Mouse (Mus musculus) embryonic facial prominence, embryonic 14.5 days (tissue): ENCODE results near the gene Pnpla8. TPM values are rescaled to one million over a fixed set of nuclear protein-coding genes. Genes with fewer than 3 reads are reported as not detected.

Experiments
- ATAC-seq: fragments of 200-750 bp; cut with Nextera tagmentation; 2 replicates; pipeline ENCODE4 v1.8.0; 2017; ENCODE audit warnings: low read depth, moderate number of reproducible peaks, moderate TSS enrichment
- DNase-seq: peaks from one replicate; pipeline ENCODE4 v3.0.0-alpha.2; 2015; ENCODE audit warnings: low spot score
- H3K27ac ChIP-seq: fragments of 300-500 bp; sonication (generic); replicated peaks from 2 replicates; pipeline ENCODE4 v1.5.1; 2014; ENCODE audit warnings: low read depth, mild to moderate bottlenecking, low read length, moderate library complexity
- H3K27me3 ChIP-seq: fragments of 300-500 bp; sonication (generic); replicated peaks from 2 replicates; pipeline ENCODE4 v1.6.1; 2014; ENCODE audit warnings: low read length; ENCODE audit not compliant: control insufficient read depth, insufficient read depth
- H3K36me3 ChIP-seq: fragments of 300-500 bp; sonication (generic); 2 replicates; pipeline ENCODE4 v1.6.1; 2014; ENCODE audit warnings: low read length, mixed read lengths; ENCODE audit not compliant: control insufficient read depth, insufficient read depth
- H3K4me1 ChIP-seq: fragments of 300-500 bp; sonication (generic); 2 replicates; pipeline ENCODE4 v1.6.1; 2014; ENCODE audit warnings: antibody characterized with exemption, low read length; ENCODE audit not compliant: control insufficient read depth, insufficient read depth
- H3K4me2 ChIP-seq: fragments of 300-500 bp; sonication (generic); 2 replicates; pipeline ENCODE4 v1.6.1; 2014; ENCODE audit warnings: low read depth, mild to moderate bottlenecking, low read length, moderate library complexity, mixed read lengths
- H3K4me3 ChIP-seq: fragments of 300-500 bp; sonication (generic); 2 replicates; pipeline ENCODE4 v1.5.1; 2014; ENCODE audit warnings: low read depth, mild to moderate bottlenecking, low read length
- H3K9ac ChIP-seq: fragments of 300-500 bp; sonication (generic); 2 replicates; pipeline ENCODE4 v1.6.1; 2014; ENCODE audit warnings: low read depth, mild to moderate bottlenecking, low read length, moderate library complexity, mixed read lengths
- H3K9me3 ChIP-seq: fragments of 300-500 bp; sonication (generic); 2 replicates; pipeline ENCODE4 v1.6.1; 2016; ENCODE audit warnings: low read length; ENCODE audit not compliant: control insufficient read depth
- WGBS: fragments of 180-500 bp; shearing (Covaris S2); extraction: QIAGEN DNeasy Blood & Tissue Kit; methylation state at CpG from one replicate; pipeline ENCODE4 v1.1.7; 2014; 5-methylcytosine and 5-hydroxymethylcytosine counted together
- polyA plus RNA-seq: library from polyadenylated mRNA; unstranded; fragments of >200 nt; fragmentation: Nextera tagmentation; extraction: Ambion mirVana; gene quantifications from 2 replicates; pipeline ENCODE4 v1.2.1, GENCODE M21; 2014

The Pnpla8 gene
- polyA plus RNA-seq, 1 experiment from 2014 or later = 72.7 TPM

DNA sequence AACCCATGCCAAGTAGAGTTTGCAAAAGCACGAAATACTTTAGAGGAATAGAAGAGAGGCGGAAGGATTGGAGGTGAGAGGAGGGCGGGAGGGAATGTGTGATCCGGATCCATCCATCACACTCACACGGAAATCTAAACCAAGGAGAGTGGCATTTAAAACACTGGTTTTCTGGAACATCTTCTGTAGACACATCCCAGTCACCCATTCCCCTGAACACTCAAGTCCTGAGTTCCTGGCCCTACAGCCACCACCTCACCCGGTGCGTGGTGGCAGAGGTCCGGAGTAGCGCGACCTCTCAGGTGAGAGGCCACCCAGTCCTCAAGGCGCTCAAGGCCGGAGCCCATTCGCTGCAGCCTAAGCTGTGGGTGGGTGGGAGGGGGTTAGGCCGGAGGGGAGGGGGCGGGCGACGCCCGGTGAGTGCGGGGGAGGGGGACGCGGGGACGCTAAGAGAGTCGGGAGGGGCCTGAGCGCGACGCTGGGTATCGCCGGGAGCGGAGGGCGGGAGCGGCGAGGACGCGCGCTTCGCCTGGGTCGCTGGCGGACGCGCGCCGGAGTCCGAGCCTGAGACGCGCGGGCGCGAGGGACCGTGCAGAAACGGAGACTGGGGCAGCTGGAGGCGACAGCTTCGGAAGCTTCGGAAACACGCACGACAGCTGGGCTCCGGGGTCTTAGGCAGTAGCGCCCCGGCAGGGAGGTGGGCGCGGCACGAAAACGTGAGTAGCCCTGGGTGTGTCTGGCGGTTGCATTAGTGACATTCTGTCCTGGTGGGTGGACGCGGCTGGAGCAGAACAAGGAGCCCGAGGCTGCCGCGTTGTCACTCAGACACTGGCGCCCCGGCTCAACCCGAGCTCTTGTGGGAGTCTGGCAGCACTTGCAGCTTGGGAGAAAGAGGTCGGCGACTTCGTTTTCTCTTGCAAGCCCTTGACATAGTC lies 107.5 kb downstream of the Pnpla8 start, which contains the start of gene Nrcam:
Gene Nrcam (plus strand): TSS at position 505 of the 935 bp plus-strand sequence.
- ATAC-seq (peak; percentile 69), DNase-seq (peak; percentile 81)
- Histone ChIP-seq H3K27ac (no peak within 1 kb of the TSS; the same call in 1 of the 2 replicates), H3K4me2 (peak within 1 kb of the TSS; percentile 98), H3K4me1 (peaks cover 7% of the 10 kb centered on the region), H3K9ac (peak within 1 kb of the TSS; percentile 65), H3K9me3 (no peaks in the 10 kb centered on the region), H3K36me3 (no peaks in the 10 kb centered on the region), H3K27me3 (peaks cover 30% of the 10 kb centered on the region), H3K4me3 (peak within 1 kb of the TSS; percentile 61)
- WGBS = 3% methylated on average over 50 of the region's 74 CpGs

DNA sequence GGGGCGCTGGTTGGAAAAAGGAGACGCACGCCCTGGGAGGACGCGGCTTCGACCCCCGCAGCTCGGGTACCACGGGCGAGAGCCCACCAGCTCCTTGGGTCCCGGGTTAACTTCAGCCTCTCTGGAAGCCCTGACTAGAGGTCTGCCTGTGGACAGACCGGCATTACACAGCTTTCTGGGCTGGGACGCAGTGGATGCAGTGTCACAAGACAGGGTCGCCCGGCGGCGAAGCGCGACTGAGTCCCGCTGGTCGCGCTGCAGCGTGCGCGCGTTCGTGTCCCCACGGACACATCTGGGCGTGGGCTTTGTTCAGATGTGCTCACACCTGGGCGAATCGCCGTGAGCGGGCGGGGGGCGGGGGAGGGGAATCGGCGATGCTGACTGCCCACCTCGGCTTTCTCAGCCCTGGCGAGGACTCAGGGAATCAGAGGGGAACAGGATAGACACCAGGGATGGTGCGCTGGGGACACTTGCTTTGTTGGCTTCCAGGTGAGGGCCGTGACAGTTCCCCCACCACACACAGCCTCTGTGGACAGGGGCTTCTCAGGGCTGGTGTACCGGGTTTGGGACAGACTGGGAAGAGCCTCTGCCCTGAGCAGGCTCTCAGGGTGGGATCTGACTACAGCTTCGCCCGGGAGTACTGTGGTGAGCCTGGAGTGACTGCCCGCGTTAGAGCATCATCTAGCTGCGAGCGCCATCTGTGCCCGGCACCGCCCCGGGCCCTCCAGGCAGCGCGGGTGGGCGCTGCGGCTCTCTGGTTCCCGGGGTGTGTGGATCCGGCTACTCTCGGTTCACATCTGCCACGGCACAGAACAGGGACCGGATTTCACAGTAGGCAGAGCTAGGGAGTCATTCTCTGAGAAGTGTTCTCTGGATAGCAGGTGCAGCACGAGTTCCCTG lies 108.4 kb downstream of the Pnpla8 start:
- no peaks in the 10 kb centered on the region for H3K36me3 ChIP-seq
- ATAC-seq = peak; percentile 75
- H3K9me3 ChIP-seq = no peaks in the 10 kb centered on the region
- H3K27ac ChIP-seq = no peak overlapping the region; the same call in 1 of the 2 replicates
- under 1% methylated on average over 35 of the region's 61 CpGs for WGBS
- DNase-seq = peak; percentile 35
- H3K4me1 ChIP-seq = peaks cover 7% of the 10 kb centered on the region
- H3K4me3 ChIP-seq = peak overlapping the region; percentile 61
- H3K9ac ChIP-seq = peak overlapping the region; percentile 65
- H3K4me2 ChIP-seq = peak overlapping the region; percentile 98
- H3K27me3 ChIP-seq = peaks cover 30% of the 10 kb centered on the region

GRCm38 (mm10) chr12:44330216-44330719 lies 109.1 kb downstream of the Pnpla8 start:
- peak overlapping the region; percentile 65; the same call in 1 of the 2 replicates for H3K9ac ChIP-seq
- DNase-seq (no peak), ATAC-seq (no peak)

GRCm38 (mm10) chr12:44337136-44337640 lies 116.0 kb downstream of the Pnpla8 start:
- ATAC-seq = no peak
- WGBS = 89% methylated on average over 2 of the region's 2 CpGs

More at GRCm38 (mm10) chr12:44330216-44330719, 109.1 kb downstream of the Pnpla8 start:
- Histone ChIP-seq H3K9me3 (no peaks in the 10 kb centered on the region), H3K36me3 (no peaks in the 10 kb centered on the region), H3K27ac (no peak overlapping the region; the same call in 1 of the 2 replicates), H3K4me3 (peak overlapping the region; percentile 61), H3K4me1 (peaks cover 7% of the 10 kb centered on the region), H3K27me3 (peaks cover 30% of the 10 kb centered on the region), H3K4me2 (peak overlapping the region; percentile 98)
- 2% methylated on average over 9 of the region's 9 CpGs for WGBS

DNA sequence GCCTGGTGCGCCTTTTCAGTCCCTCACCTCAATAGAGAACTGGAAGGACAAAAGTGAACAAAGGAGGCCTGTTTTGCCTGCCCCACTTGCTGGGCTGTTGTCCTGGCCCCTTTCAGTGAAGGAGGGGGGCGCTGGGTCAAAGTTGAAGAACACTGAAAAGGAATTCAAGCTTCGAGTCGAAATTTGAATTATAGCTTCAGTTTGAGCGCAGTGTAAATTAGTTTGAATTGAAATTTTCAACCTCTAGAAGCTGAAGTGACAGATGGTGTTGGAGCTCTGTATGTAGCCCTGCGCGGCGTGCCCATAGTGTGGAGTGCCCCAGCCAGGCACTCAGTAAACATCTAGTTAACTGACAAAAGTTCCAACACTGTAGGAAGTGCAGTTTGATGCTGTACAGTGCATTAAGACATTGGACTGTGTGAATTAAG lies 117.0 kb downstream of the Pnpla8 start:
- H3K4me3 ChIP-seq = no peak overlapping the region
- ATAC-seq (peak; percentile 74; the same call in 1 of the 2 replicates), DNase-seq (peak; percentile 47)
- H3K4me2 ChIP-seq = no peak overlapping the region
- H3K4me1 ChIP-seq = no peaks in the 10 kb centered on the region
- H3K27me3 ChIP-seq = no peaks in the 10 kb centered on the region
- H3K36me3 ChIP-seq = no peaks in the 10 kb centered on the region
- no peak overlapping the region for H3K9ac ChIP-seq
- no peaks in the 10 kb centered on the region for H3K9me3 ChIP-seq
- WGBS = 31% methylated on average over 8 of the region's 8 CpGs
- H3K27ac ChIP-seq = no peak overlapping the region

More at GRCm38 (mm10) chr12:44337136-44337640, 116.0 kb downstream of the Pnpla8 start:
- no peak overlapping the region for H3K4me3 ChIP-seq
- H3K4me1 ChIP-seq = no peaks in the 10 kb centered on the region
- H3K27me3 ChIP-seq = peaks cover 2% of the 10 kb centered on the region; the same call in 1 of the 2 replicates
- no peaks in the 10 kb centered on the region for H3K36me3 ChIP-seq
- no peak overlapping the region for H3K4me2 ChIP-seq
- no peak overlapping the region for H3K9ac ChIP-seq
- no peak for DNase-seq
- H3K27ac ChIP-seq = no peak overlapping the region
- H3K9me3 ChIP-seq = no peaks in the 10 kb centered on the region

DNA sequence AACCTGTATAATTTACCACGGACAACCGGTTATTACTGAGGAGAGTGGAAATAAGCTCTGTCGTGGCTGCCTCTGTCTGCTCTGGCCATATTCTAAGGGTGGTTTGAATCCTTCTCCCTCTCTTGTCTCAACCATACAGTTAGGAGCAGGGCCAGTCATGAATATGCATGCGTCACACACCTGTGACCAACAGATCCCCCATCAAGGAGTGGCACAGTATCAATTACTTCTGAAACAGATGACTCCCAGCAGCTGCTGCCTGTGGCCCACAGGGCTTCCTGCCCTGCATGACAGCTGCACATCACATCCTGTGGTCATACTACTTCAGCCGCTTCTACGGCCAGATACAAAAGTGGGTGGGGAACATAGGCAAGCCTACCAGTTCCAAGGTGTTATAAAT lies 122.9 kb downstream of the Pnpla8 start:
- H3K36me3 ChIP-seq = no peaks in the 10 kb centered on the region
- peak; percentile 80 for ATAC-seq

GRCm38 (mm10) chr12:44345251-44345650 lies 124.1 kb downstream of the Pnpla8 start:
- no peak overlapping the region for H3K27ac ChIP-seq
- H3K4me1 ChIP-seq = no peaks in the 10 kb centered on the region
- no peak overlapping the region for H3K4me3 ChIP-seq
- H3K4me2 ChIP-seq = no peak overlapping the region
- no peaks in the 10 kb centered on the region for H3K36me3 ChIP-seq
- H3K9ac ChIP-seq = no peak overlapping the region
- no peaks in the 10 kb centered on the region for H3K9me3 ChIP-seq
- H3K27me3 ChIP-seq = no peaks in the 10 kb centered on the region
- no peak for DNase-seq
- ATAC-seq = no peak
- WGBS = 48% methylated on average over 5 of the region's 5 CpGs

More for the DNA sequence above, 122.9 kb downstream of the Pnpla8 start:
- no peaks in the 10 kb centered on the region for H3K4me1 ChIP-seq
- no peak overlapping the region for H3K9ac ChIP-seq
- H3K27me3 ChIP-seq = no peaks in the 10 kb centered on the region
- 56% methylated on average over 6 of the region's 6 CpGs for WGBS
- peak; percentile 57 for DNase-seq
- no peak overlapping the region for H3K27ac ChIP-seq
- no peak overlapping the region for H3K4me3 ChIP-seq
- H3K4me2 ChIP-seq = no peak overlapping the region
- H3K9me3 ChIP-seq = no peaks in the 10 kb centered on the region

DNA sequence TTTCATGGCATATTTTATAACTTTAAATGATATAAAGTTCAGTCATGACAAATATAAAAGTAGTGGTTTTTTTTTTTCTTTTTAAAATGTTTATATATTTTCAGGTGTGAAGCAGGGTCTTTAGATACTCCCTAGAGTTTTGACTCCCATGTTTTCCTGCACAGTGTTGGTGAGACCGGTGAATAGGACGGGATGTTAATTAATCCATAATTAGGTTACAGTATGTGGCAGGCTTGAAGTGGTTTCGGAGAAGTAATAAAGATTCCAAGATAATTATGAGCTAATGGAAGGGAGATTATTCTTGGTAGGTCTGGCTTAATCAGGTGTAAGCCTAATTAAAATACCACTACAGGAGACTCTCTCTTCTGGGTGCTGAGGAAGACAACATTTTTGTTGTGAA lies 125.0 kb downstream of the Pnpla8 start:
- ATAC-seq (peak; percentile 50; the same call in 1 of the 2 replicates), DNase-seq (no peak)
- H3K36me3 ChIP-seq = no peaks in the 10 kb centered on the region
- H3K4me1 ChIP-seq = no peaks in the 10 kb centered on the region
- H3K9ac ChIP-seq = no peak overlapping the region
- H3K4me2 ChIP-seq = no peak overlapping the region
- H3K27ac ChIP-seq = no peak overlapping the region
- H3K4me3 ChIP-seq = no peak overlapping the region
- no peaks in the 10 kb centered on the region for H3K27me3 ChIP-seq
- no peaks in the 10 kb centered on the region for H3K9me3 ChIP-seq
- 67% methylated on average over 3 of the region's 3 CpGs for WGBS
